Mouse (Mus musculus): ENCODE results near the gene Lurap1. TPM values are rescaled to one million over a fixed set of nuclear protein-coding genes. Genes with fewer than 3 reads are reported as not detected.
A peak's percentile ranks its signal among the peaks of the same experiment; 100 is the strongest.

Lurap1 gene
- polyA plus RNA-seq, 1 experiment from 2014 or later = 2.8 TPM

DNA sequence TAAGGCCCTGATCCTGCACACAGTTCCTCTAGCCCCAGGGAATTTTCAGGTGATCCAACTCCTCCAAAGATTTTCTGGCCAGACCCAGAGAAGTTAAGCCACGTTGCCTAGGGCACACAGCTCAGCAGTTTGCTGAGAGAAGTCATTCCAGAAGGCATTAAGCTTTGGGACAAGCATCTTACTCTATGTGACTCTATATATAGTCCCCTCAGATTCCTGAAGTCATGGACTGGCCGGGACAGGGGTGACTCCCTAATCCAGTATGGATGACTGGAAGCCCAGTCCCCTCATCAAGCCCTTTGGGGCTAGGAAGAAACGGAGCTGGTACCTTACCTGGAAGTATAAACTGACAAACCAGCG, 296 bp downstream of the Lurap1 start:
- DNase-seq (ENCODE audit: low spot score) (no peak), ATAC-seq (no peak)
- Histone ChIP-seq H3K36me3 (ENCODE audit: insufficient read depth, low read length) (peaks cover 22% of the 10 kb centered on the region), H3K27ac (ENCODE audit: low read length) (peak overlapping the region; percentile 90), H3K4me1 (ENCODE audit: insufficient read depth, low read depth, low read length) (peaks cover 10% of the 10 kb centered on the region; the same call in 1 of the 2 replicates), H3K27me3 (replicated peaks; ENCODE audit: insufficient read depth, low read length) (no peaks in the 10 kb centered on the region), H3K4me3 (ENCODE audit: low read depth, low read length) (peak overlapping the region; percentile 74), H3K9ac (replicated peaks; ENCODE audit: low read depth) (peak overlapping the region; percentile 90), H3K4me2 (replicated peaks; ENCODE audit: low read depth, low read length) (peak overlapping the region; percentile 71), H3K9me3 (ENCODE audit: low read length) (no peaks in the 10 kb centered on the region)
- WGBS = 21% methylated on average over 4 of the region's 4 CpGs
- TF ChIP-seq CTCF (IDR thresholded peaks at IDR 0.05) (no peak), EP300 (IDR thresholded peaks at IDR 0.05) (no peak)

GRCm38 (mm10) chr4:116150156-116150861, 829 bp downstream of the Lurap1 start:
- whole genome bisulfite sequencing = under 1% methylated on average over 52 of the region's 73 CpGs
- Histone ChIP-seq H3K36me3 (ENCODE audit: insufficient read depth, low read length) (peaks cover 18% of the 10 kb centered on the region), H3K9ac (replicated peaks; ENCODE audit: low read depth) (peak overlapping the region; percentile 90), H3K4me2 (replicated peaks; ENCODE audit: low read depth, low read length) (peak overlapping the region; percentile 71), H3K4me3 (ENCODE audit: low read depth, low read length) (peak overlapping the region; percentile 74), H3K4me1 (ENCODE audit: insufficient read depth, low read depth, low read length) (peaks cover 10% of the 10 kb centered on the region; the same call in 1 of the 2 replicates), H3K9me3 (ENCODE audit: low read length) (no peaks in the 10 kb centered on the region), H3K27ac (ENCODE audit: low read length) (peak overlapping the region; percentile 90), H3K27me3 (replicated peaks; ENCODE audit: insufficient read depth, low read length) (no peaks in the 10 kb centered on the region)
- DNase-seq (ENCODE audit: low spot score) (peak; percentile 88), ATAC-seq (peak; percentile 97)
- TF ChIP-seq EP300 (IDR thresholded peaks at IDR 0.05) (no peak), CTCF (IDR thresholded peaks at IDR 0.05) (no peak)

GRCm38 (mm10) chr4:116149812-116150155, 1.4 kb downstream of the Lurap1 start:
- Histone ChIP-seq H3K27ac (ENCODE audit: low read length) (peak overlapping the region; percentile 90), H3K9me3 (ENCODE audit: low read length) (no peaks in the 10 kb centered on the region), H3K4me1 (ENCODE audit: insufficient read depth, low read depth, low read length) (peaks cover 10% of the 10 kb centered on the region; the same call in 1 of the 2 replicates), H3K9ac (replicated peaks; ENCODE audit: low read depth) (peak overlapping the region; percentile 90), H3K4me2 (replicated peaks; ENCODE audit: low read depth, low read length) (peak overlapping the region; percentile 71), H3K4me3 (ENCODE audit: low read depth, low read length) (peak overlapping the region; percentile 74), H3K36me3 (ENCODE audit: insufficient read depth, low read length) (peaks cover 14% of the 10 kb centered on the region; the same call in 1 of the 2 replicates), H3K27me3 (replicated peaks; ENCODE audit: insufficient read depth, low read length) (no peaks in the 10 kb centered on the region)
- DNase-seq (ENCODE audit: low spot score) = no peak
- WGBS = 29% methylated on average over 6 of the region's 6 CpGs
- no peak for TF ChIP-seq EP300 (IDR thresholded peaks at IDR 0.05)
- no peak for TF ChIP-seq CTCF (IDR thresholded peaks at IDR 0.05)
- no peak for ATAC-seq

GRCm38 (mm10) chr4:116143891-116144717, 7.0 kb downstream of the Lurap1 start:
- no peak for TF ChIP-seq EP300 (IDR thresholded peaks at IDR 0.05)
- TF ChIP-seq CTCF (IDR thresholded peaks at IDR 0.05) = no peak
- ATAC-seq = peak; percentile 82
- WGBS = under 1% methylated on average over 45 of the region's 47 CpGs
- peak; percentile 56 for DNase-seq (ENCODE audit: low spot score)
- no peaks in the 10 kb centered on the region for H3K9me3 ChIP-seq (ENCODE audit: low read length)
- peak overlapping the region; percentile 32; the same call in 1 of the 2 replicates for H3K27ac ChIP-seq (ENCODE audit: low read length)
- peak overlapping the region; percentile 71 for H3K4me3 ChIP-seq (ENCODE audit: low read depth, low read length)
- H3K27me3 ChIP-seq (replicated peaks; ENCODE audit: insufficient read depth, low read length) = no peaks in the 10 kb centered on the region
- H3K4me1 ChIP-seq (ENCODE audit: insufficient read depth, low read depth, low read length) = no peaks in the 10 kb centered on the region
- no peaks in the 10 kb centered on the region for H3K36me3 ChIP-seq (ENCODE audit: insufficient read depth, low read length)
- peak overlapping the region; percentile 97 for H3K4me2 ChIP-seq (replicated peaks; ENCODE audit: low read depth, low read length)
- H3K9ac ChIP-seq (replicated peaks; ENCODE audit: low read depth) = peak overlapping the region; percentile 74

- no peaks in the 10 kb centered on the region for H3K4me1 ChIP-seq (ENCODE audit: insufficient read depth, low read depth, low read length)
- H3K4me2 ChIP-seq (replicated peaks; ENCODE audit: low read depth, low read length) = peak overlapping the region; percentile 97
- TF ChIP-seq CTCF (IDR thresholded peaks at IDR 0.05) (no peak), EP300 (IDR thresholded peaks at IDR 0.05) (no peak)
- peak overlapping the region; percentile 71; the same call in 1 of the 2 replicates for H3K4me3 ChIP-seq (ENCODE audit: low read depth, low read length)
- no peaks in the 10 kb centered on the region for H3K27me3 ChIP-seq (replicated peaks; ENCODE audit: insufficient read depth, low read length)
- no peak overlapping the region for H3K27ac ChIP-seq (ENCODE audit: low read length)
- no peak for DNase-seq (ENCODE audit: low spot score)
- H3K9me3 ChIP-seq (ENCODE audit: low read length) = no peaks in the 10 kb centered on the region
- 7% methylated on average over 7 of the region's 7 CpGs for WGBS
- no peaks in the 10 kb centered on the region for H3K36me3 ChIP-seq (ENCODE audit: insufficient read depth, low read length)
- 0 out of 2 replicates have a peak overlapping the region, but pooled peaks have one; percentile 74 for H3K9ac ChIP-seq (replicated peaks; ENCODE audit: low read depth)
- peak; percentile 27 for ATAC-seq
Observed at GRCm38 (mm10) chr4:116143317-116143811, 7.8 kb downstream of the Lurap1 start.

- Histone ChIP-seq H3K27me3 (replicated peaks; ENCODE audit: insufficient read depth, low read length) (no peaks in the 10 kb centered on the region), H3K4me1 (ENCODE audit: insufficient read depth, low read depth, low read length) (no peaks in the 10 kb centered on the region), H3K9ac (replicated peaks; ENCODE audit: low read depth) (no peak overlapping the region), H3K9me3 (ENCODE audit: low read length) (no peaks in the 10 kb centered on the region), H3K4me2 (replicated peaks; ENCODE audit: low read depth, low read length) (no peak overlapping the region), H3K27ac (ENCODE audit: low read length) (no peak overlapping the region), H3K36me3 (ENCODE audit: insufficient read depth, low read length) (no peaks in the 10 kb centered on the region), H3K4me3 (ENCODE audit: low read depth, low read length) (no peak overlapping the region)
- ATAC-seq (no peak), DNase-seq (ENCODE audit: low spot score) (no peak)
- TF ChIP-seq CTCF (IDR thresholded peaks at IDR 0.05) (no peak), EP300 (IDR thresholded peaks at IDR 0.05) (no peak)
- 76% methylated on average over 7 of the region's 7 CpGs for WGBS
Observed at GRCm38 (mm10) chr4:116142269-116142668, 8.9 kb downstream of the Lurap1 start.

Measured in lung, postnatal 0 days (tissue).